Mouse (Mus musculus): Measurements from ENCODE around the gene A330070K13Rik.

DNA sequence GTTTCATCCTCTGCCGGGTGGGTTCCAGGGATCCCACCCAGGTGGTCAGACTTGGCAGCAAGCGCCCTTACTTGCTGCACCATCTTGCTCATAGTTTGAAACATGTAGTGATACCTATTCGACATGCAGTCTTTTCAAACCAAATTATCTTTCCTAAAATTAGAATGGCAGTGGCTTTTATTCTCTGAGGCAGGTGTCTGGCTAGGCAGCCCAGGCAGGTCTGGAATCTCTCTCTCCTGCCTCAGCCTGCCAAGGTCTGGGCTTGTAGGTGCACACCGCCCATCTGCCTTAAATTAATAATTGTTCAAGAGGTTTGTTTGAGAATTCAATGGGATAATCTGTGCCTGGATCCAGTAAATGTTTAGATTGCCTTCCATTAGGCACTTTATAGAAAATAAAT, 53.6 kb downstream of the A330070K13Rik start:
- TF ChIP-seq CTCF (conservative IDR thresholded peaks at IDR 0.05; ENCODE audit: insufficient read depth, insufficient read length, low read depth, low read length) (no peak), POLR2A (IDR thresholded peaks at IDR 0.05; ENCODE audit: low read depth, low read length) (no peak)
